Mouse (Mus musculus) kidney, adult 2 months (tissue): ENCODE data around the gene Pomc.

ENCODE experiments used
- CTCF ChIP-seq: fragments of 200-500 bp; conservative IDR thresholded peaks from 2 replicates; pipeline ENCODE4 v1.5.1; 2011; ENCODE audit warnings: low read depth, mild to moderate bottlenecking, control low read depth, low read length, moderate library complexity, mixed read lengths; ENCODE audit not compliant: insufficient read depth, insufficient read length
- POLR2A ChIP-seq: fragments of 200-500 bp; IDR thresholded peaks from one replicate; pipeline ENCODE4 v1.6.1; 2011; ENCODE audit warnings: low read depth, low read length, control low read depth

GRCm38 (mm10) chr12:3956351-3956750 lies 1.6 kb downstream of the Pomc start:
- TF ChIP-seq CTCF (0 out of 2 replicates have a peak, but pooled peaks have one; percentile 2), POLR2A (no peak)
